Mouse (Mus musculus) limb, embryonic 14.5 days (tissue): ENCODE measurements around the gene Lss. TPM values are rescaled to one million over a fixed set of nuclear protein-coding genes. Genes with fewer than 3 reads are reported as not detected.

ENCODE experiments used
- ATAC-seq: fragments of 200-750 bp; cut with Nextera tagmentation; 2 replicates; pipeline ENCODE4 v1.8.0; 2017; ENCODE audit warnings: low read depth, moderate number of reproducible peaks, moderate TSS enrichment; ENCODE audit not compliant: low FRiP score
- DNase-seq: peaks from one replicate; pipeline ENCODE4 v3.0.0-alpha.2; 2015; ENCODE audit warnings: low spot score
- H3K27ac ChIP-seq: fragments of 300-500 bp; sonication (generic); replicated peaks from 2 replicates; pipeline ENCODE4 v1.5.1; 2014; ENCODE audit warnings: low read depth, mild to moderate bottlenecking, low read length, moderate library complexity, mixed read lengths
- H3K27me3 ChIP-seq: fragments of 300-500 bp; sonication (generic); 2 replicates; pipeline ENCODE4 v1.6.1; 2014; ENCODE audit warnings: low read length, mixed read lengths; ENCODE audit not compliant: control insufficient read depth, insufficient read depth
- H3K36me3 ChIP-seq: fragments of 300-500 bp; sonication (generic); 2 replicates; pipeline ENCODE4 v1.6.1; 2014; ENCODE audit warnings: mild to moderate bottlenecking, low read length, moderate library complexity, mixed read lengths; ENCODE audit not compliant: control insufficient read depth, insufficient read depth
- H3K4me1 ChIP-seq: fragments of 300-500 bp; sonication (generic); 2 replicates; pipeline ENCODE4 v1.6.1; 2014; ENCODE audit warnings: antibody characterized with exemption, low read length, mixed read lengths; ENCODE audit not compliant: control insufficient read depth, insufficient read depth
- H3K4me2 ChIP-seq: fragments of 300-500 bp; sonication (generic); replicated peaks from 2 replicates; pipeline ENCODE4 v1.6.1; 2014; ENCODE audit warnings: low read depth, mild to moderate bottlenecking, low read length, moderate library complexity; ENCODE audit not compliant: severe bottlenecking
- H3K4me3 ChIP-seq: fragments of 300-500 bp; sonication (generic); replicated peaks from 2 replicates; pipeline ENCODE4 v1.5.1; 2014; ENCODE audit warnings: low read length
- H3K9ac ChIP-seq: fragments of 300-500 bp; sonication (generic); 2 replicates; pipeline ENCODE4 v1.6.1; 2014; ENCODE audit warnings: mild to moderate bottlenecking, low read depth, low read length, moderate library complexity; ENCODE audit not compliant: severe bottlenecking
- H3K9me3 ChIP-seq: fragments of 300-500 bp; sonication (generic); 2 replicates; pipeline ENCODE4 v1.6.1; 2016; ENCODE audit warnings: low read length; ENCODE audit not compliant: control insufficient read depth
- POLR2A ChIP-seq: fragments of 200-500 bp; IDR thresholded peaks from 2 replicates; pipeline ENCODE4 v1.8.0; 2012; ENCODE audit warnings: inconsistent platforms, mild to moderate bottlenecking, moderate library complexity, borderline replicate concordance; ENCODE audit not compliant: insufficient read depth, insufficient read length; ENCODE audit errors: extremely low read depth
- WGBS: fragments of 180-500 bp; shearing (Covaris S2); extraction: QIAGEN DNeasy Blood & Tissue Kit; methylation state at CpG from one replicate; pipeline ENCODE4 v1.1.7; 2014; 5-methylcytosine and 5-hydroxymethylcytosine counted together
- polyA plus RNA-seq, 2 experiments: library from polyadenylated mRNA; depleted of rRNA in 1 of 2; stranded (reverse) in 1 of 2; unstranded in 1 of 2; fragments of >200 nt; fragmentation: Nextera tagmentation in 1 of 2; extraction: Ambion mirVana in 1 of 2; gene quantifications; 2 replicates each; pipeline versions ENCODE4 v1.2.1 to v1.2.3; 2012 to 2014

The Lss gene
- polyA plus RNA-seq, 2 experiments, result 25.4 to 30.2 TPM

- no peak overlapping the region for H3K9ac ChIP-seq
- no peaks in the 10 kb centered on the region for H3K9me3 ChIP-seq
- no peak overlapping the region for H3K27ac ChIP-seq
- no peak for DNase-seq
- H3K4me3 ChIP-seq, result no peak overlapping the region
- no peaks in the 10 kb centered on the region for H3K27me3 ChIP-seq
- no peaks in the 10 kb centered on the region for H3K4me1 ChIP-seq
- peaks cover 96% of the 10 kb centered on the region for H3K36me3 ChIP-seq
- WGBS, result 87% methylated on average over 10 of the region's 10 CpGs
- no peak overlapping the region for H3K4me2 ChIP-seq
- no peak for TF ChIP-seq POLR2A
- ATAC-seq, result no peak
Measured at GRCm38 (mm10) chr10:76542636-76543375, 11.4 kb downstream of the Lss start.

- H3K4me3 ChIP-seq, result no peak overlapping the region
- H3K9me3 ChIP-seq, result no peaks in the 10 kb centered on the region
- H3K27ac ChIP-seq, result no peak overlapping the region
- 95% methylated on average over 8 of the region's 8 CpGs for WGBS
- H3K36me3 ChIP-seq, result peaks cover 96% of the 10 kb centered on the region
- no peak overlapping the region for H3K4me2 ChIP-seq
- H3K4me1 ChIP-seq, result no peaks in the 10 kb centered on the region
- ATAC-seq, result no peak
- DNase-seq, result no peak
- H3K27me3 ChIP-seq, result no peaks in the 10 kb centered on the region
- no peak overlapping the region for H3K9ac ChIP-seq
- TF ChIP-seq POLR2A, result no peak
Measured at GRCm38 (mm10) chr10:76546566-76546965, 15.2 kb downstream of the Lss start.

- Histone ChIP-seq H3K4me1 (no peaks in the 10 kb centered on the region), H3K9ac (no peak overlapping the region), H3K27me3 (no peaks in the 10 kb centered on the region), H3K27ac (no peak overlapping the region), H3K4me2 (no peak overlapping the region), H3K9me3 (no peaks in the 10 kb centered on the region), H3K4me3 (no peak overlapping the region), H3K36me3 (peaks cover 94% of the 10 kb centered on the region)
- DNase-seq (no peak), ATAC-seq (no peak)
- WGBS, result 96% methylated on average over 8 of the region's 8 CpGs
- TF ChIP-seq POLR2A, result no peak
Measured at GRCm38 (mm10) chr10:76548218-76548617, 16.8 kb downstream of the Lss start.

GRCm38 (mm10) chr10:76550458-76550857 lies 19.1 kb downstream of the Lss start:
- H3K4me2 ChIP-seq, result no peak overlapping the region
- H3K4me1 ChIP-seq, result no peaks in the 10 kb centered on the region
- peaks cover 86% of the 10 kb centered on the region for H3K36me3 ChIP-seq
- no peaks in the 10 kb centered on the region for H3K9me3 ChIP-seq
- no peak overlapping the region for H3K9ac ChIP-seq
- no peaks in the 10 kb centered on the region for H3K27me3 ChIP-seq
- TF ChIP-seq POLR2A, result no peak
- no peak for DNase-seq
- no peak overlapping the region for H3K27ac ChIP-seq
- no peak overlapping the region for H3K4me3 ChIP-seq
- ATAC-seq, result no peak
- WGBS, result 78% methylated on average over 5 of the region's 5 CpGs

- no peak for TF ChIP-seq POLR2A
- no peak overlapping the region for H3K9ac ChIP-seq
- ATAC-seq (no peak), DNase-seq (no peak)
- H3K4me1 ChIP-seq, result no peaks in the 10 kb centered on the region
- H3K4me2 ChIP-seq, result no peak overlapping the region
- H3K36me3 ChIP-seq, result peaks cover 75% of the 10 kb centered on the region
- no peak overlapping the region for H3K27ac ChIP-seq
- H3K27me3 ChIP-seq, result no peaks in the 10 kb centered on the region
- WGBS, result 84% methylated on average over 3 of the region's 3 CpGs
- H3K9me3 ChIP-seq, result no peaks in the 10 kb centered on the region
- no peak overlapping the region for H3K4me3 ChIP-seq
Measured at GRCm38 (mm10) chr10:76551556-76551955, 20.2 kb downstream of the Lss start.

GRCm38 (mm10) chr10:76554061-76554460 lies 22.7 kb downstream of the Lss start:
- H3K4me2 ChIP-seq, result no peak overlapping the region
- DNase-seq, result no peak
- 91% methylated on average over 5 of the region's 5 CpGs for WGBS
- H3K27ac ChIP-seq, result no peak overlapping the region
- H3K4me3 ChIP-seq, result no peak overlapping the region
- no peak for ATAC-seq
- H3K4me1 ChIP-seq, result no peaks in the 10 kb centered on the region
- H3K9ac ChIP-seq, result no peak overlapping the region
- no peak for TF ChIP-seq POLR2A
- no peaks in the 10 kb centered on the region for H3K9me3 ChIP-seq
- no peaks in the 10 kb centered on the region for H3K27me3 ChIP-seq
- peaks cover 54% of the 10 kb centered on the region for H3K36me3 ChIP-seq
